Mouse (Mus musculus) ES-E14 (cell line): Measurements from ENCODE around the gene Ccdc183. TPM values are rescaled to one million over a fixed set of nuclear protein-coding genes. Genes with fewer than 3 reads are reported as not detected.

Source experiments
- DNase-seq: peaks from one replicate; pipeline ENCODE4 v3.0.0-alpha.2; 2013; ENCODE audit warnings: low read depth, low spot score
- H3K27ac ChIP-seq: 2 replicates; pipeline ENCODE4 v1.5.1; 2012; ENCODE audit warnings: low read depth, mild to moderate bottlenecking, low read length, moderate library complexity, mixed read lengths; ENCODE audit not compliant: poor library complexity, insufficient read depth, severe bottlenecking
- H3K36me3 ChIP-seq: 2 replicates; pipeline ENCODE4 v1.6.1; 2012; ENCODE audit warnings: mild to moderate bottlenecking, low read length, moderate library complexity, mixed read lengths; ENCODE audit not compliant: control insufficient read depth, poor library complexity, insufficient read depth, severe bottlenecking
- H3K4me1 ChIP-seq, 2 experiments: fragments of 150-350 bp in 1 of 2; sonication (generic) in 1 of 2; 2 replicates each; pipeline ENCODE4 v1.6.1; 2012; ENCODE audit warnings: low read length in 2 of 2, mild to moderate bottlenecking in 1 of 2, mixed read lengths in 1 of 2; ENCODE audit not compliant: control insufficient read depth in 2 of 2, insufficient read depth in 2 of 2, poor library complexity in 1 of 2
- H3K4me3 ChIP-seq, 2 experiments: fragments of 150-350 bp in 1 of 2; sonication (generic) in 1 of 2; 2 replicates each; pipeline ENCODE4 v1.5.1; 2012; ENCODE audit warnings: low read length in 2 of 2, low read depth in 1 of 2, mild to moderate bottlenecking in 1 of 2, mixed read lengths in 1 of 2; ENCODE audit not compliant: insufficient read depth in 1 of 2, poor library complexity in 1 of 2, severe bottlenecking in 1 of 2
- H3K9ac ChIP-seq: 2 replicates; pipeline ENCODE4 v1.6.1; 2012; ENCODE audit warnings: low read depth, mild to moderate bottlenecking, low read length, mixed read lengths; ENCODE audit not compliant: poor library complexity, insufficient read depth, severe bottlenecking
- H3K9me3 ChIP-seq: fragments of 150-350 bp; sonication (generic); 2 replicates; pipeline ENCODE4 v1.6.1; 2012; ENCODE audit warnings: low read depth, mild to moderate bottlenecking, low read length; ENCODE audit not compliant: control insufficient read depth, insufficient read depth
- CHD2 ChIP-seq: IDR thresholded peaks from 2 replicates; pipeline ENCODE4 v1.6.1; 2014; ENCODE audit warnings: mild to moderate bottlenecking, low read depth, low read length, inconsistent platforms
- HCFC1 ChIP-seq: IDR thresholded peaks from 2 replicates; pipeline ENCODE4 v1.6.1; 2012; ENCODE audit warnings: low read length, inconsistent platforms, borderline replicate concordance; ENCODE audit not compliant: insufficient read depth
- MAFK ChIP-seq: IDR thresholded peaks from 2 replicates; pipeline ENCODE4 v1.6.1; 2014; ENCODE audit warnings: mild to moderate bottlenecking, low read depth, low read length, inconsistent platforms; ENCODE audit not compliant: insufficient read depth
- ZC3H11A ChIP-seq: IDR thresholded peaks from 2 replicates; pipeline ENCODE4 v1.6.1; 2012; ENCODE audit warnings: low read depth, mild to moderate bottlenecking, inconsistent platforms, low read length, borderline replicate concordance
- ZNF384 ChIP-seq: IDR thresholded peaks from 2 replicates; pipeline ENCODE4 v1.6.1; 2012; ENCODE audit warnings: low read depth, low read length, inconsistent platforms
- in situ Hi-C, 2 experiments: fragments of 600-800 bp; cut with MboI; formaldehyde crosslinking; loops; one replicate each; pipeline ENCODE4 v1.15.1; 2025; ENCODE audit warnings: low sequenced_read_pairs in 2 of 2, inconsistent platforms in 1 of 2; ENCODE audit not compliant: unreplicated experiment in 2 of 2
- total RNA-seq: library from RNA; depleted of rRNA; stranded (reverse); fragments of 300-350 nt; gene quantifications from 2 replicates; pipeline ENCODE4 v1.2.3, GENCODE M21; 2012

Gene Ccdc183
- total RNA-seq, 1 experiment: 0.04 TPM

DNA sequence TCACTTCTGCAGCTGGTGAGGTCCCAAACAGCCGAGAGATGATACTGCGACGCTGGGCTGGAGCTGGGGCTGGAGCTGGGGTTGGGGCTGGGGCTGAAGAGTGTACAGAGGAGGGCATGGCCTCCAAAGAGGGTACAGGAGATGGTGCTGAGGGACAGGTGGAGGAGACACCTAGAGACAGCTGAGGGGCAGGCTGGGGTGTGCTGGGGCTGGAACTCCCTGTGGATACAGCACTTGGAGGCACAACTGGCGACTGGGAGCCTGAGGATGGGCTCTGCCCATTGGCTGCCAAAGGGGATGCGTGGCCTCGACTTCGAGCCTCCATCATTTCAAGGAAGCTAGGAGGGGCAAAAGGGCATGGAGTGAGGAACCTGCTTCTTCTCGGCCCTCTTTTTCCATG is 30.2 kb downstream of the Ccdc183 start:
- peaks cover 0 to 5% of the 10 kb centered on the region in 2 experiments; a peak in 1 of 4 replicates for H3K4me1 ChIP-seq
- TF ChIP-seq CHD2 (no peak), HCFC1 (no peak)
- peaks cover 36% of the 10 kb centered on the region; the same call in 1 of the 2 replicates for H3K36me3 ChIP-seq
- H3K4me3 ChIP-seq: no peak overlapping the region
- no peak overlapping the region for H3K27ac ChIP-seq
- DNase-seq: no peak
- H3K9ac ChIP-seq: no peak overlapping the region
- in situ Hi-C loops: no loop called here
- H3K9me3 ChIP-seq: no peaks in the 10 kb centered on the region

DNA sequence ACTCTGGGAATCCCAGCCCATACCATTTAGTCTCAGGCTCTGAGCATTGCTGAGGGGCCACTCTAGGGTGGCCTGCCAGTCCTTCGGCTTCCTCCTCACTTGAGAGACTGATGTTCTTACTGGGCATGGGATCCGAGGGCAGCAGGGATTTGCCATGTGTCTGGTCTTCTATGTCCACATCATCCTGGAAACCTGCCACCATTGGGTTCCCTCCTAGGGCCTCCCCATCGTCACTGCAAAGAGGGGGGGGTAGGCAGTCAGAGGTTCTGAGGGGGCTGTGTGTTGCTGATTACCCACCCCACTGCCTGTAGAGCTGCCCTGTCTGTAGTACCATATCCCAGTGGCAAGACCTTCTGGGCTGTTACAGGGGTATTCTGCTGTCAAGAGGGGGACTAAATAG is 31.9 kb downstream of the Ccdc183 start:
- H3K9ac ChIP-seq: no peak overlapping the region
- in situ Hi-C loops: no loop called here
- TF ChIP-seq CHD2: no peak
- no peak for TF ChIP-seq ZC3H11A
- no peak for TF ChIP-seq MAFK
- no peaks in the 10 kb centered on the region for H3K9me3 ChIP-seq
- H3K4me3 ChIP-seq: no peak overlapping the region
- H3K36me3 ChIP-seq: peaks cover 30% of the 10 kb centered on the region; the same call in 1 of the 2 replicates
- DNase-seq: no peak
- no peak overlapping the region for H3K27ac ChIP-seq
- peaks cover 0 to 11% of the 10 kb centered on the region in 2 experiments; a peak in 1 of 4 replicates for H3K4me1 ChIP-seq

DNA sequence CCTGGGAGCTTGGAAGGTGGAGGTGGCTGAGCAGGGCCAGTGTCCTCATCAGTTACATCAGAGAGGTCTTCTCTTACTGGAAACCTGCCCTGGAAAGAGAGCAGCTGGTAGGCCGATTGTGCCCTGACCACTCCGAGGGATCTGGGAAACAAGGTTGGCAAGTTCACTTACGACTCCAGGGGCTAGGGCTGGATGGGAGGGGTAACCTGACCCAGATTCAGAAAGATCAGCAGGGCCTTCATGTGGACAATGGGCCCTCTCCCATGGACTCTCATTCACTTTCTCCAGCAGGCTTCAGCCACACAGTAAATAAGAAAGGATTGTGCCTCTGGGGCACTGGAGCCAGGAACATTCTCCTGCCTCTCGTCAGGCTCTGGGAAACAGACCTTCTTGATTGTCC is 32.6 kb downstream of the Ccdc183 start:
- Histone ChIP-seq H3K36me3 (peaks cover 30% of the 10 kb centered on the region; the same call in 1 of the 2 replicates), H3K4me3 (no peak overlapping the region), H3K9ac (no peak overlapping the region), H3K27ac (no peak overlapping the region), H3K4me1 (peaks cover 0 to 11% of the 10 kb centered on the region in 2 experiments; a peak in 1 of 4 replicates), H3K9me3 (no peaks in the 10 kb centered on the region)
- in situ Hi-C loops: no loop called here
- no peak for DNase-seq
- no peak for TF ChIP-seq MAFK
- no peak for TF ChIP-seq ZNF384
- TF ChIP-seq HCFC1: no peak

DNA sequence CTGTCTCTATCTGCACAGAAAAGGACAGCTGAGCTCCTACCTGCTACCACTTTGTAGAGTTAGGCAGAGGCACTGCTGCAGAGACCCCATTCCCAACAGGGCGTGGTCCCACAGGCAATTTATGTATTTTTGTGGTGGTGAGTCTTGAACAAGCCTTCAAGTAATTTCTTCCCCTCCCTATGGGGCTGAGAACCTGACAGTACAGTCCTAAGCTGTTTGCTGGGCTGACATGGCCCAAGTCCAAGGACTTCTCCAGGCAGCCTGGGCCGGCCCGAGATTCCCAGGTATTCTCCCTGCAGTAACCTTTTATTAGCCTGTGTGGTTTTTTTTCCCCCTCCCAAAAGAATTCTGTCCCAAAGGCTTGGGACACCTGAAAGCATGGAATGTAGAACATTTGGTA is 33.3 kb downstream of the Ccdc183 start:
- no peak for DNase-seq
- Histone ChIP-seq H3K4me1 (peaks cover 0 to 11% of the 10 kb centered on the region in 2 experiments; a peak in 2 of 4 replicates), H3K36me3 (peaks cover 30% of the 10 kb centered on the region; the same call in 1 of the 2 replicates), H3K9ac (no peak overlapping the region), H3K4me3 (no peak overlapping the region), H3K27ac (no peak overlapping the region), H3K9me3 (no peaks in the 10 kb centered on the region)
- TF ChIP-seq ZC3H11A (no peak), HCFC1 (no peak), ZNF384 (no peak), CHD2 (no peak), MAFK (no peak)
- in situ Hi-C loops: no loop called here

DNA sequence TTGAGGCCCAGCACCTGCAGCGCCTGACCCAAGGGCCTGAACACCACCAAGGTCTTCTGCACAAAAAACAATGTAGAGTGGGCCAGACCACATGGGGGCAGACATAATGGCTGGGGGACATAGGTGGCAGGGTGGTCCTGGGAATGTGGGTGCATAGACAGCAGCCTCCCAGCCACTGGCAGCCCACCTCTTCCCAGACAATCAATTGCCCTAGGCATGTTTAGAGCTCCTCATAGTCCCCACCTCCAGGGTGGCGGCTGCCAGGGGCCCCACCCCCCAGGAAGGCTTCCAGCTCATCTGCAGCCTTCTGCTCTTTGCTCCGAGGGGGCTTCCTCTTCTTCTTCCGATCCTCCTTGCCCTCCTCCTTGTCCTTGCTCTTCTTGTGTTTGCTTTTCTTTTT is 33.9 kb downstream of the Ccdc183 start:
- H3K9ac ChIP-seq: no peak overlapping the region
- no peak overlapping the region for H3K4me3 ChIP-seq
- no peaks in the 10 kb centered on the region for H3K9me3 ChIP-seq
- H3K36me3 ChIP-seq: peaks cover 30% of the 10 kb centered on the region; the same call in 1 of the 2 replicates
- H3K4me1 ChIP-seq: peaks cover 0 to 14% of the 10 kb centered on the region in 2 experiments; a peak in 2 of 4 replicates
- no peak overlapping the region for H3K27ac ChIP-seq
- TF ChIP-seq ZC3H11A (no peak), MAFK (no peak), ZNF384 (no peak), CHD2 (no peak), HCFC1 (no peak)
- in situ Hi-C loops: no loop called here
- DNase-seq: no peak
